In genomic region chr17:88550981-88551940, GRCm38 (mm10) we compare ENCODE assay signal across 8 mouse cellular contexts. TPM values are rescaled to one million over a fixed set of nuclear protein-coding genes. Genes with fewer than 3 reads are reported as not detected.
A peak's percentile ranks its signal among the peaks of the same experiment; 100 is the strongest.
DNase-seq lines count a peak whose midpoint lies in the region; ATAC-seq and TF ChIP-seq lines count a peak whose summit lies in the region.

No protein-coding gene starts in this region.

- peaks cover 29 to 58% of the 10 kb centered on the region in 2 experiments for H3K4me1 ChIP-seq in CH12.LX (ENCODE audit: control insufficient read depth in 1 of 2, insufficient read depth in 2 of 2)
- H3K4me1 ChIP-seq in liver, embryonic 16.5 days (ENCODE audit: control insufficient read depth, low read depth, low read length) = peaks cover 21% of the 10 kb centered on the region
- no peaks in the 10 kb centered on the region; the same call in 1 of the 2 replicates for H3K4me1 ChIP-seq in cerebellum, adult 2 months (ENCODE audit: control insufficient read depth, insufficient read depth, low read length)

- in situ Hi-C loops in CH12.LX (cut with MboI; ENCODE audit: low pct_ligation_motif_present, low pct_unique_long_range_greater_than_20kb, low sequenced_read_pairs) = no loop called here

- H3K9ac ChIP-seq in CH12.LX (ENCODE audit: insufficient read depth, low read depth) = peak overlapping the region; percentile 12; the same call in 1 of the 2 replicates
- H3K9ac ChIP-seq in liver, embryonic 16.5 days (ENCODE audit: low read depth, low read length) = no peak overlapping the region

- 0 out of 2 replicates have a peak, but pooled peaks have one; percentile 30 for ATAC-seq in liver, embryonic 16.5 days (ENCODE audit: low read depth)

- H3K4me2 ChIP-seq in CH12.LX (ENCODE audit: insufficient read depth, low read depth, poor library complexity, severe bottlenecking) = peak overlapping the region; percentile 41
- no peak overlapping the region for H3K4me2 ChIP-seq in liver, embryonic 16.5 days (ENCODE audit: low read depth, low read length)

- no peaks in the 10 kb centered on the region for H3K79me2 ChIP-seq in CH12.LX (replicated peaks; ENCODE audit: control insufficient read depth, extremely low read depth, insufficient read depth, poor library complexity, severe bottlenecking)

- peak overlapping the region; percentile 87 for H3K27ac ChIP-seq in CH12.LX (ENCODE audit: insufficient read depth, low read depth)
- H3K27ac ChIP-seq in liver, embryonic 16.5 days (ENCODE audit: low read length) = peak overlapping the region; percentile 63
- H3K27ac ChIP-seq in cerebellum, adult 2 months (ENCODE audit: insufficient read depth, low read length) = no peak overlapping the region

- peak; percentile 85 for TF ChIP-seq EP300 in CH12.LX (IDR thresholded peaks at IDR 0.05; ENCODE audit: low read length)

- H3K9me3 ChIP-seq in CH12.LX (replicated peaks; ENCODE audit: low read length) = no peaks in the 10 kb centered on the region
- H3K9me3 ChIP-seq in liver, embryonic 16.5 days (replicated peaks; ENCODE audit: control insufficient read depth, low read length) = no peaks in the 10 kb centered on the region

- no peak for TF ChIP-seq CTCF in CH12.LX (conservative IDR thresholded peaks at IDR 0.05 in 1 of 2, IDR thresholded peaks at IDR 0.05 in 1 of 2; ENCODE audit: low read depth in 2 of 2, low read length in 2 of 2)
- TF ChIP-seq CTCF in cerebellum, adult 2 months (IDR thresholded peaks at IDR 0.05; ENCODE audit: borderline replicate concordance, insufficient read depth, low read depth, low read length) = no peak

- peaks cover 29 to 54% of the 10 kb centered on the region in 2 experiments for H3K36me3 ChIP-seq in CH12.LX (replicated peaks in 1 of 2; ENCODE audit: control insufficient read depth in 1 of 2, insufficient read depth in 1 of 2, low read length in 1 of 2)
- peaks cover 5% of the 10 kb centered on the region for H3K36me3 ChIP-seq in liver, embryonic 16.5 days (ENCODE audit: control insufficient read depth, insufficient read depth)

- no peaks in the 10 kb centered on the region for H3K27me3 ChIP-seq in CH12.LX (replicated peaks)
- H3K27me3 ChIP-seq in liver, embryonic 16.5 days (ENCODE audit: control insufficient read depth, insufficient read depth, low read depth, low read length) = no peaks in the 10 kb centered on the region
- no peaks in the 10 kb centered on the region for H3K27me3 ChIP-seq in cerebellum, adult 2 months (ENCODE audit: control insufficient read depth, insufficient read depth, low read length)

- TF ChIP-seq POLR2A in CH12.LX (IDR thresholded peaks at IDR 0.05; ENCODE audit: low read depth, low read length) = 0 out of 2 replicates have a peak, but pooled peaks have one; percentile 28
- no peak for TF ChIP-seq POLR2A in cerebellum, adult 2 months (IDR thresholded peaks at IDR 0.05; ENCODE audit: borderline replicate concordance, insufficient read depth, low read length)

- TF ChIP-seq RAD21 in CH12.LX (IDR thresholded peaks at IDR 0.05; ENCODE audit: low read depth, low read length) = no peak

- DNase-seq in kidney, postnatal 36 days = peak; percentile 32 to 51
- DNase-seq in kidney, adult 9 months = no peak
- DNase-seq in A20 (ENCODE audit: low read depth, low spot score) = peak; percentile 64
- DNase-seq in CH12.LX (ENCODE audit: extremely low read depth) = peak; percentile 65
- no peak for DNase-seq in cerebellum, adult 2 months
- no peak for DNase-seq in cerebellum, adult 9-11 months
- DNase-seq in adrenal gland, adult 18-20 months (ENCODE audit: low spot score in 2 of 2) = no peak

- dilution Hi-C loops in CH12.LX (cut with MboI; ENCODE audit: extremely low pct_ligation_motif_present, extremely low pct_unique_long_range_greater_than_20kb, low sequenced_read_pairs) = no loop called here

- 40% methylated on average over 10 of the region's 10 CpGs for WGBS in liver, embryonic 16.5 days (ENCODE audit: insufficient replicate concordance)
- WGBS in cerebellum, adult 2 months = 60% methylated on average over 10 of the region's 10 CpGs

- no peak overlapping the region for H3K4me3 ChIP-seq in CH12.LX (replicated peaks in 1 of 3; ENCODE audit: low read depth in 2 of 3, low read length in 2 of 3, poor library complexity in 1 of 3)
- H3K4me3 ChIP-seq in liver, embryonic 16.5 days (ENCODE audit: low read depth, low read length) = no peak overlapping the region
- H3K4me3 ChIP-seq in cerebellum, adult 2 months (replicated peaks; ENCODE audit: insufficient read depth, low read depth, low read length) = no peak overlapping the region

TF ChIP-seq in CH12.LX, 34 proteins besides CTCF, POLR2A, EP300 and RAD21:
- TF ChIP-seq BHLHE40 (IDR thresholded peaks at IDR 0.05; ENCODE audit: low read depth, low read length) = peak; percentile 90
- peak; percentile 14; the same call in 1 of the 2 replicates for TF ChIP-seq ETS1 (conservative IDR thresholded peaks at IDR 0.05; ENCODE audit: low read depth, low read length)
- TF ChIP-seq ZKSCAN1 (IDR thresholded peaks at IDR 0.05; ENCODE audit: borderline replicate concordance, low read depth, low read length) = no peak
- 0 out of 2 replicates have a peak, but pooled peaks have one; percentile 34 for TF ChIP-seq MEF2A (IDR thresholded peaks at IDR 0.05; ENCODE audit: borderline replicate concordance, low read depth, low read length)
- no peak for TF ChIP-seq JUN (IDR thresholded peaks at IDR 0.05; ENCODE audit: insufficient read depth, low read depth, low read length)
- TF ChIP-seq TCF12 (IDR thresholded peaks at IDR 0.05; ENCODE audit: low read depth, low read length) = peak; percentile 36; the same call in 1 of the 2 replicates
- TF ChIP-seq CHD2 (IDR thresholded peaks at IDR 0.05; ENCODE audit: low read length) = peak; percentile 53; the same call in 1 of the 2 replicates
- TF ChIP-seq ELF1 (IDR thresholded peaks at IDR 0.05; ENCODE audit: low read depth, low read length) = peak; percentile 38; the same call in 1 of the 2 replicates
- no peak for TF ChIP-seq E2F4 (IDR thresholded peaks at IDR 0.05; ENCODE audit: insufficient replicate concordance, low read depth, low read length)
- peak; percentile 78 for TF ChIP-seq MAFK (IDR thresholded peaks at IDR 0.05; ENCODE audit: insufficient replicate concordance, low read length)
- TF ChIP-seq JUND (conservative IDR thresholded peaks at IDR 0.05; ENCODE audit: low read depth, low read length) = no peak
- TF ChIP-seq KAT2A (IDR thresholded peaks at IDR 0.05; ENCODE audit: insufficient replicate concordance, low read length) = no peak
- no peak for TF ChIP-seq USF1 (IDR thresholded peaks at IDR 0.05; ENCODE audit: low read depth, low read length)
- TF ChIP-seq ZNF384 (IDR thresholded peaks at IDR 0.05; ENCODE audit: low read depth, low read length) = no peak
- peak; percentile 79; the same call in 1 of the 2 replicates for TF ChIP-seq MAX (IDR thresholded peaks at IDR 0.05; ENCODE audit: low read length)
- TF ChIP-seq ZC3H11A (IDR thresholded peaks at IDR 0.05; ENCODE audit: low read depth, low read length) = no peak
- TF ChIP-seq RCOR1 (conservative IDR thresholded peaks at IDR 0.05; ENCODE audit: low read depth, low read length) = no peak; the same call in 1 of the 2 replicates
- peak; percentile 13; the same call in 1 of the 2 replicates for TF ChIP-seq MXI1 (IDR thresholded peaks at IDR 0.05; ENCODE audit: low read depth, low read length)
- peak; percentile 73 for TF ChIP-seq IRF4 (IDR thresholded peaks at IDR 0.05; ENCODE audit: low read depth, low read length)
- TF ChIP-seq TBP (conservative IDR thresholded peaks at IDR 0.05; ENCODE audit: low read depth, low read length) = peak; percentile 67; the same call in 1 of the 2 replicates
- TF ChIP-seq MYC (IDR thresholded peaks at IDR 0.05; ENCODE audit: low read depth, low read length) = peak; percentile 33

RNA-seq across cellular contexts. Expression of gene Ppp1r21, which starts 21.3 kb away (rescaled TPM):
- total RNA-seq in CH12.LX (2012; rRNA removed) (19.2 and 21.5 TPM in 2 replicates), CH12.LX (2014; rRNA removed) (30.4 TPM in 2 replicates)
- polyA plus RNA-seq in CH12.LX (2012; ENCODE audit: insufficient read length, low read depth) = 24.6 and 27.7 TPM in 2 replicates
- 9.6 and 10.6 TPM in 2 replicates for polyA plus RNA-seq in liver, embryonic 16.5 days (2015; fragmentation: Nextera tagmentation; extraction: Ambion mirVana)
- polyA plus RNA-seq in cerebellum, adult 2 months (2012; rRNA removed) = 78.9 and 84.8 TPM in 2 replicates
- 10 to 100 TPM; 40.0 to 48.9 TPM for total RNA-seq in adrenal gland, adult 18-20 months (2021)

RNA-seq across cellular contexts. Expression of gene Ston1, which starts 46.2 kb away (rescaled TPM):
- total RNA-seq in CH12.LX (2012; rRNA removed) (0.98 and 1.0 TPM in 2 replicates), CH12.LX (2014; rRNA removed) (0.31 and 1.1 TPM in 2 replicates)
- 3.9 and 6.0 TPM in 2 replicates for polyA plus RNA-seq in CH12.LX (2012; ENCODE audit: insufficient read length, low read depth)
- 0.91 and 0.96 TPM in 2 replicates for polyA plus RNA-seq in liver, embryonic 16.5 days (2015; fragmentation: Nextera tagmentation; extraction: Ambion mirVana)
- polyA plus RNA-seq in cerebellum, adult 2 months (2012; rRNA removed) = 2.9 and 4.2 TPM in 2 replicates
- total RNA-seq in adrenal gland, adult 18-20 months (2021) = 10 to 100 TPM; 28.3 to 32.3 TPM

Comparison
In these comparisons a context has a peak if more than half of its experiments do, and no peak if none do; other contexts are left out.
1. DNase-seq: peak in kidney, postnatal 36 days (2 of 2), A20 (single experiment) and CH12.LX (single experiment); none in kidney, adult 9 months (single experiment), cerebellum, adult 2 months (0 of 2), cerebellum, adult 9-11 months (single experiment) and adrenal gland, adult 18-20 months (0 of 2).